Mouse (Mus musculus) midbrain, embryonic 16.5 days (tissue): ENCODE results near the gene Pld4. TPM values are rescaled to one million over a fixed set of nuclear protein-coding genes. Genes with fewer than 3 reads are reported as not detected.

Experiments
- ATAC-seq: fragments of 200-750 bp; cut with Nextera tagmentation; 2 replicates; pipeline ENCODE4 v1.8.0; 2017; ENCODE audit warnings: moderate TSS enrichment
- H3K27ac ChIP-seq: fragments of 300-500 bp; sonication (generic); 2 replicates; pipeline ENCODE4 v1.5.1; 2014; ENCODE audit warnings: mild to moderate bottlenecking, low read length, mixed read lengths
- H3K27me3 ChIP-seq: fragments of 300-500 bp; sonication (generic); 2 replicates; pipeline ENCODE4 v1.6.1; 2014; ENCODE audit warnings: low read depth, low read length, mixed read lengths; ENCODE audit not compliant: control insufficient read depth, insufficient read depth
- H3K36me3 ChIP-seq: fragments of 300-500 bp; sonication (generic); 2 replicates; pipeline ENCODE4 v1.6.1; 2014; ENCODE audit warnings: mild to moderate bottlenecking, low read length, moderate library complexity, mixed read lengths; ENCODE audit not compliant: control insufficient read depth, insufficient read depth
- H3K4me1 ChIP-seq: fragments of 300-500 bp; sonication (generic); 2 replicates; pipeline ENCODE4 v1.6.1; 2014; ENCODE audit warnings: mild to moderate bottlenecking, low read length, mixed read lengths; ENCODE audit not compliant: control insufficient read depth, insufficient read depth
- H3K4me2 ChIP-seq: fragments of 300-500 bp; sonication (generic); 2 replicates; pipeline ENCODE4 v1.6.1; 2014; ENCODE audit warnings: mild to moderate bottlenecking, low read length, mixed read lengths
- H3K4me3 ChIP-seq: fragments of 300-500 bp; sonication (generic); 2 replicates; pipeline ENCODE4 v1.5.1; 2014; ENCODE audit warnings: low read depth, mild to moderate bottlenecking, low read length, moderate library complexity, mixed read lengths
- H3K9ac ChIP-seq: fragments of 300-500 bp; sonication (generic); 2 replicates; pipeline ENCODE4 v1.6.1; 2014; ENCODE audit warnings: low read depth, low read length, mixed read lengths
- H3K9me3 ChIP-seq: fragments of 300-500 bp; sonication (generic); replicated peaks from 2 replicates; pipeline ENCODE4 v1.6.1; 2014; ENCODE audit warnings: mild to moderate bottlenecking, low read length, mixed read lengths; ENCODE audit not compliant: control insufficient read depth, poor library complexity, severe bottlenecking
- WGBS: fragments of 180-500 bp; shearing (Covaris S2); extraction: QIAGEN DNeasy Blood & Tissue Kit; methylation state at CpG from one replicate; pipeline ENCODE4 v1.1.7; 2014; 5-methylcytosine and 5-hydroxymethylcytosine counted together
- polyA plus RNA-seq: library from polyadenylated mRNA; unstranded; fragments of >200 nt; fragmentation: Nextera tagmentation; extraction: Ambion mirVana; gene quantifications from 2 replicates; pipeline ENCODE4 v1.2.1, GENCODE M21; 2015

The Pld4 gene
- polyA plus RNA-seq, 1 experiment from 2014 or later: 5.9 TPM

DNA sequence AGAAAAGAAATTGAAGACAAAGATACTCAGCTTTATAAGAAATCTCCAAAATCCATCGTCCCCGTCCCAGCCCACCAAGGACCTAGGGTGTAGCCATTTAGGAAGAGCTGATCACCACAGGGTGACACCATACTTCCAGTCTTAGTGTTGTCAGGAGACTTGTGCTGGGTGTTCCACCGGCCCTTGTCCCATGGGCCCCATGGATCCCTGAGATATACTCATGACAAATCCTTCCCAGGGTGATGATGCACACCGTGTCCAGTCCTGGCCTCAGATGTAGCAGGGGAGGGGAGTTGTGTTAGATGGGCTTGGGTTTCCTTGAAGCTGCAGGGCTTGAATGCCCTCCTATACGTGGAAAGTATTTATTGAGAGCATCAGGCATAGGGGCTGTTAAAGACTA is 2.6 kb upstream of the Pld4 start:
- Histone ChIP-seq H3K27ac (no peak overlapping the region), H3K9me3 (no peaks in the 10 kb centered on the region), H3K4me3 (no peak overlapping the region), H3K9ac (no peak overlapping the region), H3K36me3 (no peaks in the 10 kb centered on the region), H3K27me3 (no peaks in the 10 kb centered on the region), H3K4me2 (no peak overlapping the region), H3K4me1 (no peaks in the 10 kb centered on the region)
- WGBS: 91% methylated on average over 5 of the region's 5 CpGs
- ATAC-seq: no peak

DNA sequence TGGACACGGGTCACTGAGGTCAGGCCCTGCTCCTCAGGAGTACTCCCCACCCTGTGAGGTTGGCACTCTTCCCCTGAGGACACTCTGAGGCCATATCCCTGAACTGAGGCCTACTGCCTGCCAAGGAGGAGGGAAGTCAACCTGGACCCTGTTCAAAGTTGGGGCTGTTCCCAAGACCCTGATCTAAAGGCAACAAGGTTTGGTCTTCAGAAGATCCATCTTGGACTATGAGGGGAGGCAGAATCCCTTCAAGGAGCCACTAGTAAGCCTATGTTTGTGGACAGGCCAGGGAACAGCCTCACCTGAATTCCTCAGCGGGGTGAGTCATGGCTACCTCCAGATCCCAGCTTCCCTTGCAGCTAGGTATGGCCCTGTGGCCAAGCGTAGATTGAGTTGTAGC is 984 bp upstream of the Pld4 start:
- Histone ChIP-seq H3K36me3 (no peaks in the 10 kb centered on the region), H3K4me1 (no peaks in the 10 kb centered on the region), H3K27me3 (no peaks in the 10 kb centered on the region), H3K9ac (no peak overlapping the region), H3K27ac (no peak overlapping the region), H3K4me3 (no peak overlapping the region), H3K4me2 (no peak overlapping the region), H3K9me3 (no peaks in the 10 kb centered on the region)
- no peak for ATAC-seq
- 85% methylated on average over 3 of the region's 3 CpGs for WGBS

DNA sequence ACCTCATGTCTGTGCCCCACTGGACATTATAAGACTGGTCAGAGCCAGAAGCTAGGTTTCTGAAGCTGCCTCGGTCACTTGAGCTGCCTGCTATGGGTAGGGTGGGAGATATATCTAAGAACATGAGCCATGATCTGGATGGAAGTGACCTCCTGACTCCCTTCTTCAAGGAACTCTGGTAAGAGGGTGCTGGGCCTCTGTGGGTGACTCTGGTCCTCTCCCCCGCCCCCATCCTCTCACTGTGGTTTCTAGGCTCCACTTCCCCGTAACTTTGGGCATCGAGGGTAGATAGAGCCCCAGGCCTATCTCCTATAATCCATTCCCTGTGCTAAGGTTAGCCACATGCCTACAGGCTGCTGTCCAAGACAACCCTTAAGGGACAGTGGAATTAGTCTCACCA is 956 bp downstream of the Pld4 start:
- H3K27ac ChIP-seq: no peak overlapping the region
- no peak for ATAC-seq
- no peaks in the 10 kb centered on the region for H3K4me1 ChIP-seq
- no peaks in the 10 kb centered on the region for H3K9me3 ChIP-seq
- 90% methylated on average over 4 of the region's 4 CpGs for WGBS
- H3K9ac ChIP-seq: no peak overlapping the region
- H3K36me3 ChIP-seq: no peaks in the 10 kb centered on the region
- no peak overlapping the region for H3K4me2 ChIP-seq
- no peak overlapping the region for H3K4me3 ChIP-seq
- H3K27me3 ChIP-seq: no peaks in the 10 kb centered on the region

DNA sequence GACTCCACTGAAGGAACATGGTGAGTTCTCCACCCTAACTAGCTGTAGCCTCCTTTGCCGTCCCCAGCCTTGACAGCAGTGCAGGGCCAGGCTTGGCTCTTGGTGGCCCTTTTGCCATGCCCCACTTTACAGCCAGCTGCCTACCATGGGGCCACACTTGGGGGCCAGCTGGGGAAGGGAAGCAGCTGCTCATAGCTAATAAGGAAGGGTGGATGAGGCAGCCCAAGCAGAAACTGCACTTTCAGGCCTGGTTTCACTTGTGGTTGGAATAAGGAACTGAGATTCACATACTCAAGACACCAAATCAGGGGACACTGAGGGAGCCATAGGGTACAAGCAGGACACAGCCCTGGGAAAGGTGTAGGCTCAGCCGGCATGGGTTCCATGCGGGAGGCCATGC is 1.6 kb downstream of the Pld4 start:
- no peaks in the 10 kb centered on the region for H3K9me3 ChIP-seq
- 87% methylated on average over 3 of the region's 3 CpGs for WGBS
- H3K4me3 ChIP-seq: no peak overlapping the region
- no peak overlapping the region for H3K27ac ChIP-seq
- H3K4me1 ChIP-seq: no peaks in the 10 kb centered on the region
- no peak overlapping the region for H3K9ac ChIP-seq
- no peak overlapping the region for H3K4me2 ChIP-seq
- no peaks in the 10 kb centered on the region for H3K27me3 ChIP-seq
- no peak for ATAC-seq
- no peaks in the 10 kb centered on the region for H3K36me3 ChIP-seq

DNA sequence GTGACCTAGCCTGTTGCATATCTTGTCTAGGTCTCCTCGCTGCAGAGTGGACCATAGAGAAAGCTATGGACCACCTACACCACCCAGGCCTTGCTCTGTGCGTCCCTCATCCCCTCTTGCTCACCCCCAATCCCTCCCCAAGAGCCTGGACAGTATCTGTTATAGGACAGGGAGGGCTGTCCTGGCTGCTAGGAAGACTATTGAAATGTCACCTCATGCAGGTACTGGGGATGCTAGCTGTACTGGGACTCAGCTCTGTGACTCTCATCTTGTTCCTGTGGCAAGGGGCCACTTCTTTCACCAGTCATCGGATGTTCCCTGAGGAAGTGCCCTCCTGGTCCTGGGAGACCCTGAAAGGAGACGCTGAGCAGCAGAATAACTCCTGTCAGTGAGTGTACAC is 2.7 kb downstream of the Pld4 start:
- 82% methylated on average over 4 of the region's 4 CpGs for WGBS
- no peaks in the 10 kb centered on the region for H3K4me1 ChIP-seq
- ATAC-seq: no peak

GRCm38 (mm10) chr12:112764141-112764540 is 3.7 kb downstream of the Pld4 start:
- H3K4me3 ChIP-seq: no peak overlapping the region
- 85% methylated on average over 5 of the region's 5 CpGs for WGBS
- ATAC-seq: no peak
- H3K36me3 ChIP-seq: no peaks in the 10 kb centered on the region
- no peaks in the 10 kb centered on the region for H3K27me3 ChIP-seq
- no peak overlapping the region for H3K27ac ChIP-seq
- no peak overlapping the region for H3K9ac ChIP-seq
- H3K4me1 ChIP-seq: no peaks in the 10 kb centered on the region
- no peaks in the 10 kb centered on the region for H3K9me3 ChIP-seq
- no peak overlapping the region for H3K4me2 ChIP-seq

More for the DNA sequence above, 2.7 kb downstream of the Pld4 start:
- no peak overlapping the region for H3K9ac ChIP-seq
- H3K9me3 ChIP-seq: no peaks in the 10 kb centered on the region
- H3K36me3 ChIP-seq: no peaks in the 10 kb centered on the region
- no peak overlapping the region for H3K4me2 ChIP-seq
- H3K4me3 ChIP-seq: no peak overlapping the region
- no peaks in the 10 kb centered on the region for H3K27me3 ChIP-seq
- H3K27ac ChIP-seq: no peak overlapping the region

- Histone ChIP-seq H3K36me3 (no peaks in the 10 kb centered on the region), H3K9me3 (no peaks in the 10 kb centered on the region), H3K4me2 (no peak overlapping the region), H3K4me1 (no peaks in the 10 kb centered on the region), H3K27ac (no peak overlapping the region), H3K4me3 (no peak overlapping the region), H3K27me3 (no peaks in the 10 kb centered on the region), H3K9ac (no peak overlapping the region)
- WGBS: 89% methylated on average over 7 of the region's 7 CpGs
- ATAC-seq: no peak
Measured at GRCm38 (mm10) chr12:112764991-112765390, 4.5 kb downstream of the Pld4 start.

- Histone ChIP-seq H3K4me2 (no peak overlapping the region), H3K27ac (no peak overlapping the region), H3K36me3 (no peaks in the 10 kb centered on the region), H3K4me3 (no peak overlapping the region), H3K4me1 (no peaks in the 10 kb centered on the region), H3K27me3 (no peaks in the 10 kb centered on the region), H3K9me3 (no peaks in the 10 kb centered on the region), H3K9ac (no peak overlapping the region)
- ATAC-seq: no peak
- 90% methylated on average over 7 of the region's 7 CpGs for WGBS
Measured at GRCm38 (mm10) chr12:112766586-112766985, 6.1 kb downstream of the Pld4 start.

GRCm38 (mm10) chr12:112767036-112767890 is 6.8 kb downstream of the Pld4 start:
- no peak for ATAC-seq
- Histone ChIP-seq H3K36me3 (no peaks in the 10 kb centered on the region), H3K4me1 (no peaks in the 10 kb centered on the region), H3K27me3 (no peaks in the 10 kb centered on the region), H3K9ac (no peak overlapping the region), H3K9me3 (no peaks in the 10 kb centered on the region), H3K4me2 (no peak overlapping the region), H3K27ac (no peak overlapping the region), H3K4me3 (no peak overlapping the region)
- WGBS: 90% methylated on average over 16 of the region's 16 CpGs
